Mouse (Mus musculus): Measurements from ENCODE around the gene Wasf1. TPM values are rescaled to one million over a fixed set of nuclear protein-coding genes. Genes with fewer than 3 reads are reported as not detected.

Gene Wasf1
- total RNA-seq, 1 experiment, result 5.2 TPM

DNA sequence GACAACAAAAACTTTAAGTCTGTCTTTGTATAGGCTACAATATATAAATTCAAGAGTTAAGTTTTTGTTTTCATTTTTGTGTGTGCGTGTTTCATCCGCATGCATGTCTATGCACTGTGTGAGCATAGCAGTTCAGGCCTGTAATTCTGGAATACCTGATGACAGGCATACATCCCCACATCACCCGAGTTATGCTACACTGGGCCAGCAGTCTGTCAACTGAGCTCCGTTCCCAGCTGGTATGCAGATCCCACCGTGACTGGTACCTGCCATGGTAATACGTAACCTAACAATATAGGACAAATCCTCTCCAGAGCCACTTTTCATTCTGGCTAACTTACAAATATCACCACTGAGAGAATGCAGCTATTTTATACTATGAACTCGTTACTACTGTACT lies 26.6 kb upstream of the Wasf1 start:
- TF ChIP-seq HCFC1 (IDR thresholded peaks at IDR 0.05; ENCODE audit: borderline replicate concordance, insufficient read depth, low read length) (no peak), ZC3H11A (IDR thresholded peaks at IDR 0.05; ENCODE audit: borderline replicate concordance, low read depth, low read length) (no peak), MAFK (IDR thresholded peaks at IDR 0.05; ENCODE audit: insufficient read depth, low read depth, low read length) (no peak), ZNF384 (IDR thresholded peaks at IDR 0.05; ENCODE audit: low read depth, low read length) (no peak), CHD2 (IDR thresholded peaks at IDR 0.05; ENCODE audit: low read depth, low read length) (no peak)
- no peak overlapping the region for H3K27ac ChIP-seq (ENCODE audit: insufficient read depth, low read depth, low read length, poor library complexity, severe bottlenecking)
- 0 out of 2 replicates have a peak, but pooled peaks cover 3% of the 10 kb centered on the region for H3K9me3 ChIP-seq (ENCODE audit: control insufficient read depth, insufficient read depth, low read depth, low read length)
- H3K36me3 ChIP-seq (ENCODE audit: control insufficient read depth, insufficient read depth, low read length, poor library complexity, severe bottlenecking), result no peaks in the 10 kb centered on the region; the same call in 1 of the 2 replicates
- no peaks in the 10 kb centered on the region for H3K4me1 ChIP-seq (ENCODE audit: control insufficient read depth in 2 of 2, insufficient read depth in 2 of 2, low read length in 2 of 2, poor library complexity in 1 of 2)
- no peak overlapping the region for H3K9ac ChIP-seq (ENCODE audit: insufficient read depth, low read depth, low read length, poor library complexity, severe bottlenecking)
- no peak overlapping the region for H3K4me3 ChIP-seq (ENCODE audit: insufficient read depth in 1 of 2, low read depth in 1 of 2, low read length in 2 of 2, poor library complexity in 1 of 2, severe bottlenecking in 1 of 2)
- DNase-seq (ENCODE audit: low read depth, low spot score), result no peak
- in situ Hi-C loops (cut with MboI; ENCODE audit: low sequenced_read_pairs in 2 of 2, unreplicated experiment in 2 of 2), result no loop called here

GRCm38 (mm10) chr10:40857599-40857998 lies 25.7 kb upstream of the Wasf1 start:
- Histone ChIP-seq H3K9ac (ENCODE audit: insufficient read depth, low read depth, low read length, poor library complexity, severe bottlenecking) (no peak overlapping the region), H3K9me3 (ENCODE audit: control insufficient read depth, insufficient read depth, low read depth, low read length) (no peaks in the 10 kb centered on the region), H3K36me3 (ENCODE audit: control insufficient read depth, insufficient read depth, low read length, poor library complexity, severe bottlenecking) (no peaks in the 10 kb centered on the region; the same call in 1 of the 2 replicates), H3K27ac (ENCODE audit: insufficient read depth, low read depth, low read length, poor library complexity, severe bottlenecking) (no peak overlapping the region), H3K4me1 (ENCODE audit: control insufficient read depth in 2 of 2, insufficient read depth in 2 of 2, low read length in 2 of 2, poor library complexity in 1 of 2) (no peaks in the 10 kb centered on the region), H3K4me3 (ENCODE audit: insufficient read depth in 1 of 2, low read depth in 1 of 2, low read length in 2 of 2, poor library complexity in 1 of 2, severe bottlenecking in 1 of 2) (no peak overlapping the region)
- no peak for DNase-seq (ENCODE audit: low read depth, low spot score)
- in situ Hi-C loops (cut with MboI; ENCODE audit: low sequenced_read_pairs in 2 of 2, unreplicated experiment in 2 of 2), result no loop called here
- no peak for TF ChIP-seq HCFC1 (IDR thresholded peaks at IDR 0.05; ENCODE audit: borderline replicate concordance, insufficient read depth, low read length)
- TF ChIP-seq ZNF384 (IDR thresholded peaks at IDR 0.05; ENCODE audit: low read depth, low read length), result no peak
- no peak for TF ChIP-seq MAFK (IDR thresholded peaks at IDR 0.05; ENCODE audit: insufficient read depth, low read depth, low read length)
- TF ChIP-seq CHD2 (IDR thresholded peaks at IDR 0.05; ENCODE audit: low read depth, low read length), result no peak
- TF ChIP-seq ZC3H11A (IDR thresholded peaks at IDR 0.05; ENCODE audit: borderline replicate concordance, low read depth, low read length), result no peak

DNA sequence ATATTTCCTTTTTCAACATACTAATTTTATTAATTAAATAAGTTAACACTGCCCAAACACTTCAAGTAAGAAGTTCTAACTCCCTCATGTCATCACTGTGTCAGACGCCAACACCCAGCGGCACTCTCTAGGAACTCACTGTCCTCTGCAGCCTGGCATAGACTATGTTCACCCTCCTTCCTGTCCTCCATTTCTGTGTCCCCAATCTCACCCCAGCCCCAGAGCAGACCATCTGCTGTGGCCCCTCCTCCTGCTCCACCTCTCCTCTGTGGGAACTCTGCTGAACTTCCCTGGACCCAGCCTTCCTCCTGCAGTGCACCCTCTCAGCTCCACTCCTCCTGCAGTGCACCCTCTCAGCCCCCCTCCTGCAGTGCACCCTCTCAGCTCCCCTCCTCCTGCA lies 15.2 kb upstream of the Wasf1 start:
- Histone ChIP-seq H3K9ac (ENCODE audit: insufficient read depth, low read depth, low read length, poor library complexity, severe bottlenecking) (no peak overlapping the region), H3K4me3 (ENCODE audit: insufficient read depth in 1 of 2, low read depth in 1 of 2, low read length in 2 of 2, poor library complexity in 1 of 2, severe bottlenecking in 1 of 2) (no peak overlapping the region), H3K27ac (ENCODE audit: insufficient read depth, low read depth, low read length, poor library complexity, severe bottlenecking) (no peak overlapping the region), H3K36me3 (ENCODE audit: control insufficient read depth, insufficient read depth, low read length, poor library complexity, severe bottlenecking) (no peaks in the 10 kb centered on the region; the same call in 1 of the 2 replicates), H3K9me3 (ENCODE audit: control insufficient read depth, insufficient read depth, low read depth, low read length) (no peaks in the 10 kb centered on the region), H3K4me1 (ENCODE audit: control insufficient read depth in 2 of 2, insufficient read depth in 2 of 2, low read length in 2 of 2, poor library complexity in 1 of 2) (0 out of 4 replicates have a peak, but pooled peaks cover 0 to 2% of the 10 kb centered on the region in 2 experiments)
- in situ Hi-C loops (cut with MboI; ENCODE audit: low sequenced_read_pairs in 2 of 2, unreplicated experiment in 2 of 2), result no loop called here
- TF ChIP-seq CHD2 (IDR thresholded peaks at IDR 0.05; ENCODE audit: low read depth, low read length), result no peak
- no peak for TF ChIP-seq ZC3H11A (IDR thresholded peaks at IDR 0.05; ENCODE audit: borderline replicate concordance, low read depth, low read length)
- TF ChIP-seq HCFC1 (IDR thresholded peaks at IDR 0.05; ENCODE audit: borderline replicate concordance, insufficient read depth, low read length), result no peak
- no peak for TF ChIP-seq MAFK (IDR thresholded peaks at IDR 0.05; ENCODE audit: insufficient read depth, low read depth, low read length)
- no peak for TF ChIP-seq ZNF384 (IDR thresholded peaks at IDR 0.05; ENCODE audit: low read depth, low read length)
- DNase-seq (ENCODE audit: low read depth, low spot score), result no peak

DNA sequence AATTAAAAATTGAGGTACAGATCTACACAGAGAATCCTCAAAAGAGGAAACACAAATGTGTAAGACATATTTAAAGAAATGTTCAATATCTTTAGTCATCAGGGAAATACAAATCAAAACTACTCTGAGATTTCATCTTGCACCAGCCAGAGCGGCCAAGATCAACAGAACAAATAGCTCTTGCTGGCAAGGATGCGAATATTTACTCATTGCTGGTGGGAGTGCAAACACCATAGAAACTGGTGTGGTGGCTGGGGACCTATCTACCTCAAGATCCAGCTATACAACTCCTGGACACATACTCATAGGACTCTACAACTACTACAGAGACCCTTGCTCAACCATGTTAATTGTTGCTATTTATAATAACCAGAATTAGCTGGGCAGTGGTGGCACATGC lies 12.0 kb upstream of the Wasf1 start:
- Histone ChIP-seq H3K9ac (ENCODE audit: insufficient read depth, low read depth, low read length, poor library complexity, severe bottlenecking) (no peak overlapping the region), H3K36me3 (ENCODE audit: control insufficient read depth, insufficient read depth, low read length, poor library complexity, severe bottlenecking) (peaks cover 3% of the 10 kb centered on the region; the same call in 1 of the 2 replicates), H3K9me3 (ENCODE audit: control insufficient read depth, insufficient read depth, low read depth, low read length) (no peaks in the 10 kb centered on the region), H3K4me3 (ENCODE audit: insufficient read depth in 1 of 2, low read depth in 1 of 2, low read length in 2 of 2, poor library complexity in 1 of 2, severe bottlenecking in 1 of 2) (no peak overlapping the region), H3K27ac (ENCODE audit: insufficient read depth, low read depth, low read length, poor library complexity, severe bottlenecking) (no peak overlapping the region), H3K4me1 (ENCODE audit: control insufficient read depth in 2 of 2, insufficient read depth in 2 of 2, low read length in 2 of 2, poor library complexity in 1 of 2) (0 out of 4 replicates have a peak, but pooled peaks cover 0 to 2% of the 10 kb centered on the region in 2 experiments)
- in situ Hi-C loops (cut with MboI; ENCODE audit: low sequenced_read_pairs in 2 of 2, unreplicated experiment in 2 of 2), result no loop called here
- no peak for TF ChIP-seq ZC3H11A (IDR thresholded peaks at IDR 0.05; ENCODE audit: borderline replicate concordance, low read depth, low read length)
- no peak for TF ChIP-seq ZNF384 (IDR thresholded peaks at IDR 0.05; ENCODE audit: low read depth, low read length)
- no peak for TF ChIP-seq HCFC1 (IDR thresholded peaks at IDR 0.05; ENCODE audit: borderline replicate concordance, insufficient read depth, low read length)
- no peak for TF ChIP-seq CHD2 (IDR thresholded peaks at IDR 0.05; ENCODE audit: low read depth, low read length)
- no peak for TF ChIP-seq MAFK (IDR thresholded peaks at IDR 0.05; ENCODE audit: insufficient read depth, low read depth, low read length)
- no peak for DNase-seq (ENCODE audit: low read depth, low spot score)
